Mouse (Mus musculus): ENCODE measurements at regions not wholly inside any gene's neighbourhood (a gene's known extent, or its start where the extent isn't known, plus 50 kb on each side); places are given as distances from the start of the nearest gene placed in this dataset.
A peak's percentile ranks its signal among the peaks of the same experiment; 100 is the strongest.

GRCm38 (mm10) chr16:5306588-5307248 lies 50.9 kb upstream of the Eef2kmt start:
- peak; percentile 74 for DNase-seq (ENCODE audit: low read depth, low spot score)

All from forelimb bud, embryonic 11.5 days (tissue).